Mouse (Mus musculus) limb, embryonic 14.5 days (tissue): ENCODE measurements around the gene Bud31. TPM values are rescaled to one million over a fixed set of nuclear protein-coding genes. Genes with fewer than 3 reads are reported as not detected.
A peak's percentile ranks its signal among the peaks of the same experiment; 100 is the strongest.
"Not testable (repeated sequence)": the region's sequence is repeated elsewhere in the genome, so short reads cannot be mapped to it uniquely, and the experiment has no call there.

ENCODE experiments used
- ATAC-seq: fragments of 200-750 bp; cut with Nextera tagmentation; 2 replicates; pipeline ENCODE4 v1.8.0; 2017; ENCODE audit warnings: low read depth, moderate number of reproducible peaks, moderate TSS enrichment; ENCODE audit not compliant: low FRiP score
- DNase-seq: peaks from one replicate; pipeline ENCODE4 v3.0.0-alpha.2; 2015; ENCODE audit warnings: low spot score
- H3K27ac ChIP-seq: fragments of 300-500 bp; sonication (generic); replicated peaks from 2 replicates; pipeline ENCODE4 v1.5.1; 2014; ENCODE audit warnings: low read depth, mild to moderate bottlenecking, low read length, moderate library complexity, mixed read lengths
- H3K27me3 ChIP-seq: fragments of 300-500 bp; sonication (generic); 2 replicates; pipeline ENCODE4 v1.6.1; 2014; ENCODE audit warnings: low read length, mixed read lengths; ENCODE audit not compliant: control insufficient read depth, insufficient read depth
- H3K36me3 ChIP-seq: fragments of 300-500 bp; sonication (generic); 2 replicates; pipeline ENCODE4 v1.6.1; 2014; ENCODE audit warnings: mild to moderate bottlenecking, low read length, moderate library complexity, mixed read lengths; ENCODE audit not compliant: control insufficient read depth, insufficient read depth
- H3K4me1 ChIP-seq: fragments of 300-500 bp; sonication (generic); 2 replicates; pipeline ENCODE4 v1.6.1; 2014; ENCODE audit warnings: antibody characterized with exemption, low read length, mixed read lengths; ENCODE audit not compliant: control insufficient read depth, insufficient read depth
- H3K4me2 ChIP-seq: fragments of 300-500 bp; sonication (generic); replicated peaks from 2 replicates; pipeline ENCODE4 v1.6.1; 2014; ENCODE audit warnings: low read depth, mild to moderate bottlenecking, low read length, moderate library complexity; ENCODE audit not compliant: severe bottlenecking
- H3K4me3 ChIP-seq: fragments of 300-500 bp; sonication (generic); replicated peaks from 2 replicates; pipeline ENCODE4 v1.5.1; 2014; ENCODE audit warnings: low read length
- H3K9ac ChIP-seq: fragments of 300-500 bp; sonication (generic); 2 replicates; pipeline ENCODE4 v1.6.1; 2014; ENCODE audit warnings: mild to moderate bottlenecking, low read depth, low read length, moderate library complexity; ENCODE audit not compliant: severe bottlenecking
- H3K9me3 ChIP-seq: fragments of 300-500 bp; sonication (generic); 2 replicates; pipeline ENCODE4 v1.6.1; 2016; ENCODE audit warnings: low read length; ENCODE audit not compliant: control insufficient read depth
- POLR2A ChIP-seq: fragments of 200-500 bp; IDR thresholded peaks from 2 replicates; pipeline ENCODE4 v1.8.0; 2012; ENCODE audit warnings: inconsistent platforms, mild to moderate bottlenecking, moderate library complexity, borderline replicate concordance; ENCODE audit not compliant: insufficient read depth, insufficient read length; ENCODE audit errors: extremely low read depth
- WGBS: fragments of 180-500 bp; shearing (Covaris S2); extraction: QIAGEN DNeasy Blood & Tissue Kit; methylation state at CpG from one replicate; pipeline ENCODE4 v1.1.7; 2014; 5-methylcytosine and 5-hydroxymethylcytosine counted together
- polyA plus RNA-seq, 2 experiments: library from polyadenylated mRNA; depleted of rRNA in 1 of 2; stranded (reverse) in 1 of 2; unstranded in 1 of 2; fragments of >200 nt; fragmentation: Nextera tagmentation in 1 of 2; extraction: Ambion mirVana in 1 of 2; gene quantifications; 2 replicates each; pipeline versions ENCODE4 v1.2.1 to v1.2.3; 2012 to 2014

Gene Bud31
- polyA plus RNA-seq (2012; rRNA removed) (116 and 147 TPM in 2 replicates), polyA plus RNA-seq (2014; fragmentation: Nextera tagmentation; extraction: Ambion mirVana) (191 and 197 TPM in 2 replicates)

DNA sequence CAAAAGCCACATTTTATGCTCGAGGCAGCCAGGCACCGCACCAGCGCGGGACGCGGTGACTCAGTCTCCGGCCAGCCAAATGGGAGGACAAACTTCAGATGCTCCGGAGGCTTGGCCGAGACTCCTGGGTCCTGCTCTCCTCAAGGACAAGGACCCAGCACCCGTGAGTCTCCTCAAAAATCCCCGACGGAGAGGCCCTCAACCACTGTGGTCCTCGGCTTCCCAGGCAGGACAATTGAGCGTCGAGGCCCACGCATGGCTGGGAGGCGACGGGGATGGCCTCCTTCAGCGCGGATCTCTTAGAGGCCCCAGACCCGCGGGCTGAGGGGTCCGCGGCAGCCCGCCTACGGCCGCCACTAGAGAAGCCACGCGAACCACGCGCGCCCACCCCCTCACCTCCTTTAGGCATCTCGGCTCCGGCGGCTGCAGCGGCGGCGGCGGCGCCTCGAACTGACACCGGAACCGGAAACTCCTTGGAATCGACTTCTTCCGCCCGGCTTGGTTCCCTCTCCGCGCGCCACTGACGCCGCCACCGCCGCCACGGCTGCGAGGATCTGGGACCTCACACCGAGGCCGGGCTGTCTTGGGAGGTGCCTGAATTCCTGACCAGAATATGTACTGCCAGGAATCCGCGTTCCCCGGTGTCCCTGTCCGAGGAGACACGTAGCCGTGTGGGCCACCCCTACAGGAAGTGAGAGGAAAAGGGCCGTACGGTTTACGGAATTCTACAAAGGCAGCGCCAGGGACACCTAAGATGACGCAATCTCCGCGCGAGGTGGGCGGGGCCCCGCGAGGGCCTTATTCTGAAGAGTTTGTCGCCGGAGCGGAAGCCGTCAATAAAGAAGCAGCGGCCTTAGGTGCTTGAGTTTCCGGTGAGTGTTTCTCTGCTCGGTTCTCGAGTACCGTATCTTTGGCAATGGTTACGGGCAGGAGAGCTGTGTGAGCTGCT lies at the start of gene Bud31, which contains the start of gene Pdap1:
Gene Bud31 (plus strand): TSS at position 792 of the 949 bp plus-strand sequence.
Gene Pdap1 (minus strand): TSS at position 668 of the 949 bp plus-strand sequence.
- Histone ChIP-seq H3K27ac (peak within 1 kb of the TSS; percentile 77), H3K36me3 (peaks cover 57% of the 10 kb centered on the region), H3K27me3 (no peaks in the 10 kb centered on the region), H3K4me2 (peak within 1 kb of the TSS; percentile 76), H3K9me3 (no peaks in the 10 kb centered on the region), H3K9ac (peak within 1 kb of the TSS; percentile 82), H3K4me3 (peak within 1 kb of the TSS; percentile 84), H3K4me1 (peaks cover 10% of the 10 kb centered on the region)
- ATAC-seq (peak; percentile 95), DNase-seq (peak; percentile 92)
- WGBS, result 2% methylated on average over 76 of the region's 84 CpGs
- TF ChIP-seq POLR2A, result 0 out of 2 replicates have a peak, but pooled peaks have one; percentile 47

DNA sequence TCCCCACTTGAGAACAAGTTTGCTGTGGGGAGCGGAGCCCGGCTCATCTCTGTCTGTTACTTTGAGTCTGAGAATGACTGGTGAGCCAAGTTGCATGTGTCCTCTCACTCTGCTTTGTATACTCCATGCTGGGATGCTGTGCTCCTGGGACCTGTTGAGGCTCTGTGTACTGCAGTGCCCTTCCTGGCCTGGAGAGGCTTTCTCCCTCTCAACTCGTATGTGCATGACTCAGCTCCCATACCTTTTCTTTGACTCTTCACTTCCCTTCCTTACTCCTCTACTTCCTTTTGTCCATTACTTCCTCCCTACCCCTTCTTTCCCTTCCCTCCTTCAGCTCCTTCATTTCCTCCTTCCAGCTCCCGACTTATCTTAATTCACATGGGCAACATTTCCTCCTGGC lies 44.0 kb upstream of the Bud31 start:
- Histone ChIP-seq H3K4me1 (no peaks in the 10 kb centered on the region), H3K4me3 (no peak overlapping the region), H3K27me3 (no peaks in the 10 kb centered on the region), H3K36me3 (peaks cover 93% of the 10 kb centered on the region), H3K9ac (no peak overlapping the region), H3K4me2 (no peak overlapping the region), H3K27ac (no peak overlapping the region), H3K9me3 (no peaks in the 10 kb centered on the region)
- DNase-seq (no peak), ATAC-seq (no peak)
- no peak for TF ChIP-seq POLR2A
- 84% methylated on average over 4 of the region's 4 CpGs for WGBS

DNA sequence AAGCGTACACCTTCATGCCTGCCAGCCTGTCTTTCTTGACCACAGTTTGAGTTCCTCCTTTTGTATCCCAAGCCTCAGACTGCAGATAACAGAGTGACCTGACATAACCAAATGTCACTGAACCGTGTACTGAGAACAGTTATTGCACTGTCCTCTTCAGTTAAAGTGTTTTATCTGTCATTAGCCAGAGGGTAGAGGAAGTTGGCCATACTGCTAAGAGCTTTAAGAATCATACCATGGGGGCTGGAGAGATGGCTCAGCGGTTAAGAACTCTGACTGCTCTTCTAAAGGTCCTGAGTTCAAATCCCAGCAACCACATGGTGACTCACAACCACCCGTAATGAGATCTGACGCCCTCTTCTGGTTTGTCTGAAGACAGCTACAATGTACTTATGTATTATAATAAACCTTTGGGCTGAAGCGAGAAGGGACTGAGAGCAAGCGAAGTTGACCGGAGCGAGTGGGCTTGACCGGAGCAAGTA lies 41.8 kb upstream of the Bud31 start:
- 92% methylated on average over 10 of the region's 10 CpGs for WGBS
- ATAC-seq, result no peak
- H3K36me3 ChIP-seq, result peaks cover 91% of the 10 kb centered on the region

DNA sequence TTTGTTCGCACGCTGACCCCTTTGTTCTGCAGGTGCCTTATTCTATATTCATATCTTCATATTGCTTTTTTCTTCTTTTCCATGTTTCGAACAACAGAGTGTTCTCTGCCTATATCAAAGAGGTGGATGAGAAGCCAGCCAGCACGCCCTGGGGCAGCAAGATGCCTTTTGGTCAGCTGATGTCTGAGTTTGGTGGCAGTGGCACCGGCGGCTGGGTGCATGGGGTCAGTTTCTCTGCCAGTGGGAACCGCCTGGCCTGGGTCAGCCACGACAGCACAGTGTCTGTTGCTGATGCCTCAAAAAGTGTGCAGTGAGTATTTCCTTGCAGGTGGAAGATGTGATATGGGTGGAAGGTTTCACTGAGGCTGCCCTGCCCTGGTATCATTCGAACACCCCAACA lies 39.2 kb upstream of the Bud31 start:
- H3K9me3 ChIP-seq, result no peaks in the 10 kb centered on the region
- no peak overlapping the region for H3K9ac ChIP-seq
- H3K4me2 ChIP-seq, result no peak overlapping the region
- no peak overlapping the region for H3K27ac ChIP-seq
- no peak for TF ChIP-seq POLR2A
- no peaks in the 10 kb centered on the region for H3K4me1 ChIP-seq
- WGBS, result 95% methylated on average over 9 of the region's 9 CpGs
- ATAC-seq (no peak), DNase-seq (no peak)
- no peak overlapping the region for H3K4me3 ChIP-seq
- H3K36me3 ChIP-seq, result peaks cover 96% of the 10 kb centered on the region
- no peaks in the 10 kb centered on the region for H3K27me3 ChIP-seq

More for the DNA sequence above, 41.8 kb upstream of the Bud31 start:
- TF ChIP-seq POLR2A, result no peak
- Histone ChIP-seq H3K9me3 (no peaks in the 10 kb centered on the region), H3K4me2 (no peak overlapping the region), H3K4me3 (no peak overlapping the region), H3K4me1 (no peaks in the 10 kb centered on the region), H3K27ac (no peak overlapping the region), H3K27me3 (no peaks in the 10 kb centered on the region), H3K9ac (no peak overlapping the region)
- no peak for DNase-seq

DNA sequence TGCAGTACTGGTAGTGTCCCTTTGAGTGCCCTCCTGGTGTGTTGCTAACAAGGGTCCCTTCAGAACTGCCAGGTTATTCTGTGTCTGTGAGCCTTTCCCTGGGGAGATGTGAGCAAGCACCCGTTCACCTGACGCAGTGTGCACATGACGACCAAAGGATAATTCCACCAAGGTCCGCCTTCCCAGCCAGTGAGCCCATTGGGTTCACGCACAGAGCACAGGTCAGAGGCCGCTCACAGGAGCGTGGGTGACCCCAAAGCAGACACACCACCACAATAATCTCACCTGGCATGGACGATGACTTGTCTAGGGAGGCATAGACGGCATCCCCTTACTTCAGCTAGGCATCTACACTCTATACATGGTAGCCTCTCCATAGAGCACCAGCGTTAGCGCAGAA lies 38.7 kb upstream of the Bud31 start:
- not testable (repeated sequence) for H3K9ac ChIP-seq, H3K4me3 ChIP-seq, H3K27ac ChIP-seq, DNase-seq, H3K4me1 ChIP-seq, H3K4me2 ChIP-seq, ATAC-seq, H3K27me3 ChIP-seq, H3K9me3 ChIP-seq
- H3K36me3 ChIP-seq, result peaks cover 96% of the 10 kb centered on the region
- WGBS, result 99% methylated on average over 11 of the region's 11 CpGs
